In the genomic region with DNA sequence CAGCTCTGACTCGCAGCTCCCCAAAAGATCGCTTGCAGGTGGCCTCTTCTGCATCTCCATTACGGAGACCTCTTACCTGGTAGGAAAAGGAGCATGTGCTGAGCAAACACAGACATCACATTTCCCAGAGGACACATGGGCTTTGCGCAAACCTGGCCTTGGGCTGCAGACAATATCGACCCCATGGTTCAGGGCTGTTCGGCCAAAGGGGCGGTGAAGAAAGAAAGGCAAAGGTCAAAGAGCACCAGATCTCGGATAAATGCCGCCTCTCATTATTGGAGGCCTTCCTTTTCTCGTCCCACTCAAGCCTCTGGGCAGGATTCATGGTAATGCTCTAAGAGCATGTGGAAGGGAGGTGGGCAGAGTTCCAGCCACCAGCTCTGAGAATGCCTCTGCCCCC, we compare ENCODE assay signal across 35 mouse cellular contexts. TPM values are rescaled to one million over a fixed set of nuclear protein-coding genes. Genes with fewer than 3 reads are reported as not detected.
DNase-seq lines count a peak whose midpoint lies in the region; ATAC-seq and TF ChIP-seq lines count a peak whose summit lies in the region.
"Had no signal": no experiment of that assay in that cellular context is flagged by ENCODE, and none has a peak within 500 bp of the region (broad histone marks: within the 10 kb centered on the region; RNA-seq: fewer than 3 reads in every experiment).

No protein-coding gene starts in this region.

- ATAC-seq in forebrain, postnatal 0 days, result no peak
- peak; percentile 54 for ATAC-seq in liver, embryonic 13.5 days (ENCODE audit: low read depth)
- ATAC-seq: activated CD4-positive, CD25-positive, alpha-beta regulatory T cell, adult 4 months; forebrain, embryonic 16.5 days had no signal

- WGBS in forebrain, postnatal 0 days, result 72% methylated on average over 10 of the region's 10 CpGs
- WGBS in forebrain, embryonic 10.5 days, result 60% methylated on average over 10 of the region's 10 CpGs
- WGBS in liver, embryonic 13.5 days (ENCODE audit: insufficient replicate concordance), result 70% methylated on average over 10 of the region's 10 CpGs
- 96% methylated on average over 10 of the region's 10 CpGs for WGBS in macrophage (ENCODE audit: missing documents)

- no peak for TF ChIP-seq POLR2A in cortical plate, adult 2 months (IDR thresholded peaks at IDR 0.05; ENCODE audit: extremely low read depth, insufficient read depth, low read length)

- no peak overlapping the region for H3K9ac ChIP-seq in forebrain, postnatal 0 days
- H3K9ac ChIP-seq in liver, embryonic 13.5 days, result no peak overlapping the region
- H3K9ac ChIP-seq: embryonic facial prominence, embryonic 12.5 days; heart, embryonic 15.5 days; hindbrain, embryonic 13.5 days; lung, embryonic 15.5 days; midbrain, embryonic 12.5 days; neural tube, embryonic 13.5 days had no signal

- TF ChIP-seq CTCF in forebrain, postnatal 0 days (IDR thresholded peaks at IDR 0.05; ENCODE audit: low read depth), result no peak
- no peak for TF ChIP-seq CTCF in cortical plate, adult 2 months (IDR thresholded peaks at IDR 0.05; ENCODE audit: extremely low read depth, insufficient read depth, low read length)

- no peak overlapping the region for H3K4me2 ChIP-seq in forebrain, postnatal 0 days (ENCODE audit: low read depth)
- no peak overlapping the region for H3K4me2 ChIP-seq in liver, embryonic 13.5 days
- H3K4me2 ChIP-seq: embryonic facial prominence, embryonic 12.5 days; hindbrain, embryonic 13.5 days; lung, embryonic 15.5 days; midbrain, embryonic 12.5 days; neural tube, embryonic 13.5 days had no signal

- DNase-seq in forebrain, postnatal 0 days, result no peak
- no peak for DNase-seq in forebrain, embryonic 10.5 days (ENCODE audit: extremely low spot score, low spot score)
- DNase-seq in liver, embryonic 13.5 days, result no peak
- DNase-seq in urinary bladder, postnatal 4 days (ENCODE audit: low spot score in 2 of 2), result no peak
- DNase-seq in urinary bladder, adult 2 months (ENCODE audit: low spot score), result no peak
- no peak for DNase-seq in adrenal gland, postnatal 25 days
- DNase-seq: adrenal gland, adult 8-10 months; cerebellum, postnatal 25 days; embryo, embryonic 11 days; gastrocnemius, postnatal 14 days; kidney, adult 11 months; kidney, postnatal 14 days; left cerebral cortex, postnatal 4 days; thymus, postnatal 4 days had no signal

- peak overlapping the region; percentile 45; the same call in 1 of the 2 replicates for H3K27ac ChIP-seq in forebrain, postnatal 0 days (ENCODE audit: low read depth, low read length)
- no peak overlapping the region for H3K27ac ChIP-seq in forebrain, embryonic 10.5 days
- peak overlapping the region; percentile 90 for H3K27ac ChIP-seq in cortical plate, adult 2 months (ENCODE audit: insufficient read depth, low read length)
- peak overlapping the region; percentile 56 for H3K27ac ChIP-seq in liver, embryonic 13.5 days
- H3K27ac ChIP-seq in macrophage, result peak overlapping the region; percentile 54; the same call in 1 of the 2 replicates
- H3K27ac ChIP-seq: embryonic facial prominence, embryonic 12.5 days; heart, embryonic 10.5 days; hindbrain, embryonic 13.5 days; lung, embryonic 15.5 days; midbrain, embryonic 12.5 days; neural tube, embryonic 13.5 days had no signal

- no peaks in the 10 kb centered on the region for H3K4me1 ChIP-seq in forebrain, postnatal 0 days (ENCODE audit: insufficient read depth)
- H3K4me1 ChIP-seq in forebrain, embryonic 10.5 days, result peaks cover 18% of the 10 kb centered on the region
- peaks cover 8% of the 10 kb centered on the region for H3K4me1 ChIP-seq in cortical plate, adult 2 months (ENCODE audit: control insufficient read depth, insufficient read depth, low read length)
- H3K4me1 ChIP-seq in liver, embryonic 13.5 days (replicated peaks), result peaks cover 24% of the 10 kb centered on the region
- H3K4me1 ChIP-seq: embryonic facial prominence, embryonic 12.5 days had no signal

- no peaks in the 10 kb centered on the region for H3K9me3 ChIP-seq in forebrain, postnatal 0 days (ENCODE audit: low read length)
- no peaks in the 10 kb centered on the region for H3K9me3 ChIP-seq in forebrain, embryonic 10.5 days
- no peaks in the 10 kb centered on the region for H3K9me3 ChIP-seq in liver, embryonic 13.5 days (replicated peaks)
- H3K9me3 ChIP-seq: embryonic facial prominence, embryonic 12.5 days; heart, embryonic 10.5 days; heart, embryonic 15.5 days; hindbrain, embryonic 13.5 days; lung, embryonic 15.5 days; midbrain, embryonic 12.5 days; neural tube, embryonic 13.5 days had no signal

- no peak overlapping the region for H3K4me3 ChIP-seq in forebrain, postnatal 0 days (ENCODE audit: low read depth, low read length)
- no peak overlapping the region for H3K4me3 ChIP-seq in forebrain, embryonic 10.5 days
- H3K4me3 ChIP-seq in cortical plate, adult 2 months (ENCODE audit: insufficient read depth, low read length), result no peak overlapping the region
- no peak overlapping the region for H3K4me3 ChIP-seq in liver, embryonic 13.5 days (replicated peaks)
- H3K4me3 ChIP-seq in macrophage (ENCODE audit: inconsistent target), result no peak overlapping the region
- H3K4me3 ChIP-seq: embryonic facial prominence, embryonic 12.5 days; heart, embryonic 10.5 days; heart, embryonic 15.5 days; hindbrain, embryonic 13.5 days; lung, embryonic 15.5 days; midbrain, embryonic 12.5 days; neural tube, embryonic 13.5 days had no signal

- H3K36me3 ChIP-seq in forebrain, postnatal 0 days (ENCODE audit: insufficient read depth), result no peaks in the 10 kb centered on the region
- no peaks in the 10 kb centered on the region for H3K36me3 ChIP-seq in forebrain, embryonic 10.5 days (replicated peaks)
- no peaks in the 10 kb centered on the region for H3K36me3 ChIP-seq in liver, embryonic 13.5 days
- H3K36me3 ChIP-seq in macrophage (ENCODE audit: inconsistent target), result no peaks in the 10 kb centered on the region
- H3K36me3 ChIP-seq: embryonic facial prominence, embryonic 12.5 days; heart, embryonic 10.5 days; heart, embryonic 15.5 days; hindbrain, embryonic 13.5 days; lung, embryonic 15.5 days; midbrain, embryonic 12.5 days; neural tube, embryonic 13.5 days had no signal

- 0 out of 2 replicates have a peak, but pooled peaks cover 3% of the 10 kb centered on the region for H3K27me3 ChIP-seq in forebrain, postnatal 0 days (ENCODE audit: insufficient read depth, low read length)
- H3K27me3 ChIP-seq in forebrain, embryonic 10.5 days (ENCODE audit: poor library complexity, severe bottlenecking), result peaks cover 28% of the 10 kb centered on the region
- H3K27me3 ChIP-seq in liver, embryonic 13.5 days, result peaks cover 16% of the 10 kb centered on the region
- H3K27me3 ChIP-seq: CH12.LX; heart, embryonic 15.5 days; lung, embryonic 15.5 days had no signal

- H3K79me2 ChIP-seq in macrophage (ENCODE audit: inconsistent target), result no peaks in the 10 kb centered on the region

RNA-seq across cellular contexts. Expression of a gene that starts 1.1 kb away (rescaled TPM):
- under 0.01 TPM in 1 of 2 replicates, not detected in the other for total RNA-seq in forebrain, postnatal 0 days (2014; rRNA removed)
- polyA plus RNA-seq in forebrain, postnatal 0 days (2015; fragmentation: Nextera tagmentation; extraction: Ambion mirVana), result not detected in 2 replicates
- 0.04 TPM in 1 of 2 replicates, not detected in the other for polyA plus RNA-seq in forebrain, embryonic 10.5 days (2016; fragmentation: Nextera tagmentation; extraction: Ambion mirVana)
- 0.10 and 0.19 TPM in 2 replicates for polyA plus RNA-seq in cortical plate, adult 2 months (2012; rRNA removed)
- 0.32 and 0.38 TPM in 2 replicates for polyA plus RNA-seq in liver, embryonic 13.5 days (2015; fragmentation: Nextera tagmentation; extraction: Ambion mirVana)
- total RNA-seq in macrophage (2018; cell fraction: chromatin; rRNA removed), result not detected
- not detected for total RNA-seq in macrophage (2018; cell fraction: cytosol; rRNA removed)
- under 1 TPM in 1 of 26 experiments, not detected in 25; 0.17 TPM for total RNA-seq in macrophage (2018; cell fraction: nucleus; rRNA removed)
- not detected in 3 replicates for polyA plus RNA-seq in macrophage (2018)
- polyA plus RNA-seq in urinary bladder, adult 2 months (2012; rRNA removed), result not detected in 2 replicates
- total RNA-seq in adrenal gland, postnatal 25 days (2021), result not detected in 2 replicates
- total RNA-seq: gastrocnemius, postnatal 14 days; heart, postnatal 25 days; layer of hippocampus, postnatal 10 days; left cerebral cortex, postnatal 4 days had no signal
- polyA plus RNA-seq: C2C12; forebrain, embryonic 16.5 days; heart, embryonic 10.5 days; hindbrain, embryonic 13.5 days; limb, embryonic 14.5 days; lung, embryonic 15.5 days; midbrain, embryonic 12.5 days; neural tube, embryonic 13.5 days; stomach, embryonic 14.5 days; testis, adult 2 months; thymus, postnatal 0 days had no signal

RNA-seq across cellular contexts. Expression of a gene that starts 13.6 kb away (rescaled TPM):
- total RNA-seq in forebrain, postnatal 0 days (2014; rRNA removed), result 2.5 and 5.1 TPM in 2 replicates
- polyA plus RNA-seq in forebrain, postnatal 0 days (2015; fragmentation: Nextera tagmentation; extraction: Ambion mirVana), result 0.89 and 1.2 TPM in 2 replicates
- polyA plus RNA-seq in forebrain, embryonic 10.5 days (2016; fragmentation: Nextera tagmentation; extraction: Ambion mirVana), result 7.0 and 7.9 TPM in 2 replicates
- 2.3 and 2.6 TPM in 2 replicates for polyA plus RNA-seq in cortical plate, adult 2 months (2012; rRNA removed)
- polyA plus RNA-seq in liver, embryonic 13.5 days (2015; fragmentation: Nextera tagmentation; extraction: Ambion mirVana), result 0.21 and 0.31 TPM in 2 replicates
- total RNA-seq in macrophage (2018; cell fraction: chromatin; rRNA removed), result not detected
- not detected for total RNA-seq in macrophage (2018; cell fraction: cytosol; rRNA removed)
- total RNA-seq in macrophage (2018; cell fraction: nucleus; rRNA removed), result under 1 TPM in 1 of 26 experiments, not detected in 25; 0.55 TPM
- polyA plus RNA-seq in macrophage (2018), result not detected in 3 replicates
- 29.0 and 34.1 TPM in 2 replicates for polyA plus RNA-seq in urinary bladder, adult 2 months (2012; rRNA removed)
- 2.6 and 4.8 TPM in 2 replicates for total RNA-seq in adrenal gland, postnatal 25 days (2021)
- total RNA-seq: megakaryocyte, adult 5-6 weeks had no signal

RNA-seq across cellular contexts. Expression of a gene that starts 14.9 kb away (rescaled TPM):
- total RNA-seq in forebrain, postnatal 0 days (2014; rRNA removed), result not detected in 2 replicates
- polyA plus RNA-seq in forebrain, postnatal 0 days (2015; fragmentation: Nextera tagmentation; extraction: Ambion mirVana), result not detected in 2 replicates
- not detected in 2 replicates for polyA plus RNA-seq in forebrain, embryonic 10.5 days (2016; fragmentation: Nextera tagmentation; extraction: Ambion mirVana)
- not detected in 2 replicates for polyA plus RNA-seq in cortical plate, adult 2 months (2012; rRNA removed)
- polyA plus RNA-seq in liver, embryonic 13.5 days (2015; fragmentation: Nextera tagmentation; extraction: Ambion mirVana), result 1.6 and 2.0 TPM in 2 replicates
- total RNA-seq in macrophage (2018; cell fraction: chromatin; rRNA removed), result not detected
- not detected for total RNA-seq in macrophage (2018; cell fraction: cytosol; rRNA removed)
- total RNA-seq in macrophage (2018; cell fraction: nucleus; rRNA removed), result not detected
- polyA plus RNA-seq in macrophage (2018), result not detected in 3 replicates
- not detected in 2 replicates for polyA plus RNA-seq in urinary bladder, adult 2 months (2012; rRNA removed)
- total RNA-seq in adrenal gland, postnatal 25 days (2021), result 0.67 TPM in 1 of 2 replicates, not detected in the other
- total RNA-seq: adrenal gland, adult 8-10 months; gastrocnemius, postnatal 14 days; heart, postnatal 25 days; layer of hippocampus, postnatal 10 days; left cerebral cortex, postnatal 4 days; megakaryocyte, adult 5-6 weeks had no signal
- polyA plus RNA-seq: activated CD4-positive, CD25-positive, alpha-beta regulatory T cell, adult 4 months; C2C12; forebrain, embryonic 11.5 days; forebrain, embryonic 16.5 days; heart, embryonic 15.5 days; limb, embryonic 14.5 days; midbrain, embryonic 12.5 days; neural tube, embryonic 13.5 days; thymus, postnatal 0 days had no signal

RNA-seq across cellular contexts. Expression of a gene that starts 24.8 kb away (rescaled TPM):
- 47.5 and 51.0 TPM in 2 replicates for total RNA-seq in forebrain, postnatal 0 days (2014; rRNA removed)
- 28.6 and 37.2 TPM in 2 replicates for polyA plus RNA-seq in forebrain, postnatal 0 days (2015; fragmentation: Nextera tagmentation; extraction: Ambion mirVana)
- polyA plus RNA-seq in forebrain, embryonic 10.5 days (2016; fragmentation: Nextera tagmentation; extraction: Ambion mirVana), result 27.2 and 27.8 TPM in 2 replicates
- 185 and 201 TPM in 2 replicates for polyA plus RNA-seq in cortical plate, adult 2 months (2012; rRNA removed)
- polyA plus RNA-seq in liver, embryonic 13.5 days (2015; fragmentation: Nextera tagmentation; extraction: Ambion mirVana), result 14.4 and 15.3 TPM in 2 replicates
- 100 to 1,000 TPM in 18 of 26 experiments, 10 to 100 TPM in 8; 61.3 to 169 (median 116) TPM for total RNA-seq in macrophage (2018; cell fraction: chromatin; rRNA removed)
- total RNA-seq in macrophage (2018; cell fraction: cytosol; rRNA removed), result 100 to 1,000 TPM in 12 of 26 experiments, 10 to 100 TPM in 14; 88.3 to 126 (median 98.8) TPM
- total RNA-seq in macrophage (2018; cell fraction: nucleus; rRNA removed), result 100 to 1,000 TPM in 9 of 26 experiments, 10 to 100 TPM in 17; 55.6 to 146 (median 89.7) TPM
- 68.8 to 168 TPM (median 68.9 TPM) in 3 replicates for polyA plus RNA-seq in macrophage (2018)
- 19.3 and 41.9 TPM in 2 replicates for polyA plus RNA-seq in urinary bladder, adult 2 months (2012; rRNA removed)
- total RNA-seq in adrenal gland, postnatal 25 days (2021), result 122 and 149 TPM in 2 replicates

RNA-seq across cellular contexts. Expression of a gene that starts 33.6 kb away (rescaled TPM):
- total RNA-seq in forebrain, postnatal 0 days (2014; rRNA removed), result 0.52 and 0.69 TPM in 2 replicates
- polyA plus RNA-seq in forebrain, postnatal 0 days (2015; fragmentation: Nextera tagmentation; extraction: Ambion mirVana), result 0.81 and 0.99 TPM in 2 replicates
- 1.5 and 1.7 TPM in 2 replicates for polyA plus RNA-seq in forebrain, embryonic 10.5 days (2016; fragmentation: Nextera tagmentation; extraction: Ambion mirVana)
- polyA plus RNA-seq in cortical plate, adult 2 months (2012; rRNA removed), result 1.2 and 1.4 TPM in 2 replicates
- 14.0 and 15.1 TPM in 2 replicates for polyA plus RNA-seq in liver, embryonic 13.5 days (2015; fragmentation: Nextera tagmentation; extraction: Ambion mirVana)
- 100 to 1,000 TPM in 9 of 26 experiments, 10 to 100 TPM in 16, 1 to 10 TPM in 1; 7.6 to 191 (median 75.7) TPM for total RNA-seq in macrophage (2018; cell fraction: chromatin; rRNA removed)
- total RNA-seq in macrophage (2018; cell fraction: cytosol; rRNA removed), result 100 to 1,000 TPM in 9 of 26 experiments, 10 to 100 TPM in 17; 57.0 to 121 (median 82.1) TPM
- total RNA-seq in macrophage (2018; cell fraction: nucleus; rRNA removed), result 100 to 1,000 TPM in 4 of 26 experiments, 10 to 100 TPM in 22; 18.8 to 137 (median 66.9) TPM
- 48.5 to 115 TPM (median 70.4 TPM) in 3 replicates for polyA plus RNA-seq in macrophage (2018)
- 6.7 and 8.4 TPM in 2 replicates for polyA plus RNA-seq in urinary bladder, adult 2 months (2012; rRNA removed)
- 1.1 and 1.6 TPM in 2 replicates for total RNA-seq in adrenal gland, postnatal 25 days (2021)
